Mouse (Mus musculus) midbrain, embryonic 13.5 days (tissue): ENCODE results near the gene Nfe2l3. TPM values are rescaled to one million over a fixed set of nuclear protein-coding genes. Genes with fewer than 3 reads are reported as not detected.
A peak's percentile ranks its signal among the peaks of the same experiment; 100 is the strongest.
"Not testable (repeated sequence)": the region's sequence is repeated elsewhere in the genome, so short reads cannot be mapped to it uniquely, and the experiment has no call there.

Source experiments
- ATAC-seq: fragments of 200-750 bp; cut with Nextera tagmentation; 2 replicates; pipeline ENCODE4 v1.8.0; 2017; ENCODE audit warnings: mild to moderate bottlenecking, moderate TSS enrichment, moderate library complexity
- H3K27ac ChIP-seq: fragments of 300-500 bp; sonication (generic); 2 replicates; pipeline ENCODE4 v1.5.1; 2015; ENCODE audit warnings: inconsistent platforms, mild to moderate bottlenecking, moderate library complexity
- H3K27me3 ChIP-seq: fragments of 300-500 bp; sonication (generic); 2 replicates; pipeline ENCODE4 v1.6.1; 2015; ENCODE audit warnings: mild to moderate bottlenecking, inconsistent platforms
- H3K36me3 ChIP-seq: fragments of 300-500 bp; sonication (generic); 2 replicates; pipeline ENCODE4 v1.6.1; 2015; ENCODE audit warnings: mild to moderate bottlenecking, inconsistent platforms
- H3K4me1 ChIP-seq: fragments of 300-500 bp; sonication (generic); replicated peaks from 2 replicates; pipeline ENCODE4 v1.6.1; 2015; ENCODE audit warnings: inconsistent platforms
- H3K4me2 ChIP-seq: fragments of 300-500 bp; sonication (generic); replicated peaks from 2 replicates; pipeline ENCODE4 v1.6.1; 2015; ENCODE audit warnings: moderate library complexity, mild to moderate bottlenecking, inconsistent platforms
- H3K4me3 ChIP-seq: fragments of 300-500 bp; sonication (generic); replicated peaks from 2 replicates; pipeline ENCODE4 v1.5.1; 2015; ENCODE audit warnings: mild to moderate bottlenecking, inconsistent platforms
- H3K9ac ChIP-seq: fragments of 300-500 bp; sonication (generic); replicated peaks from 2 replicates; pipeline ENCODE4 v1.6.1; 2015; ENCODE audit warnings: mild to moderate bottlenecking, inconsistent platforms
- H3K9me3 ChIP-seq: fragments of 300-500 bp; sonication (generic); 2 replicates; pipeline ENCODE4 v1.6.1; 2016; ENCODE audit warnings: mild to moderate bottlenecking, inconsistent platforms
- WGBS: fragments of 180-500 bp; shearing (Covaris S2); methylation state at CpG from one replicate; pipeline ENCODE4 v1.1.7; 2015; 5-methylcytosine and 5-hydroxymethylcytosine counted together
- polyA plus RNA-seq: library from polyadenylated mRNA; unstranded; fragments of >200 nt; fragmentation: Nextera tagmentation; extraction: Ambion mirVana; gene quantifications from 2 replicates; pipeline ENCODE4 v1.2.1, GENCODE M21; 2015

The Nfe2l3 gene
- polyA plus RNA-seq, 1 experiment from 2014 or later, result 6.4 TPM

DNA sequence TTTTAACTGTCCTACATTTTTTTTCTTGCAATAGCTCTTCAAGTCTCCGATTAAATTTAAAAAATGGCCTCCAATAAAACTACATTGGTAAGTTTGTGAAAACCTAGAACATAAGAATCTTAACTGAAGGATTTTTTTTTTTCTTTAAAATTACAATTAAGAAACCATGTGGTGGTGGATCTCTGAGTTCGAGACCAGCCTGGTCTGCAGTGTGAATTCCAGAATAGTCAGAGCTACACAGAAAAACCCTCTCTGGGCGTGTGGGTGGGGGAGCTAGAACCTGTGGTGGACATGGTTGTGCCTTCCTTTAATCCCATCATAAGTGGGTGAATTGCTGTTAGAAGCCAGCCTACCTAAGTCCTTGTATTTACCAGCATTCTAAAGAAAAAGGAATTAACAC, 39.3 kb downstream of the Nfe2l3 start:
- Histone ChIP-seq H3K4me1 (peaks cover 34% of the 10 kb centered on the region), H3K27ac (peak overlapping the region; percentile 60; the same call in 1 of the 2 replicates), H3K4me2 (peak overlapping the region; percentile 84), H3K27me3 (no peaks in the 10 kb centered on the region), H3K9ac (peak overlapping the region; percentile 99), H3K36me3 (peaks cover 37% of the 10 kb centered on the region), H3K4me3 (peak overlapping the region; percentile 90), H3K9me3 (no peaks in the 10 kb centered on the region)
- no peak for ATAC-seq
- 13% methylated on average over 3 of the region's 3 CpGs for WGBS

GRCm38 (mm10) chr6:51472213-51472612, 39.7 kb downstream of the Nfe2l3 start:
- H3K9me3 ChIP-seq, result no peaks in the 10 kb centered on the region
- no peak for ATAC-seq
- WGBS, result 37% methylated on average over 4 of the region's 4 CpGs
- peaks cover 30% of the 10 kb centered on the region for H3K4me1 ChIP-seq
- peaks cover 37% of the 10 kb centered on the region for H3K36me3 ChIP-seq
- H3K4me3 ChIP-seq, result peak overlapping the region; percentile 90
- H3K4me2 ChIP-seq, result peak overlapping the region; percentile 84
- H3K9ac ChIP-seq, result peak overlapping the region; percentile 99
- 0 out of 2 replicates have a peak overlapping the region, but pooled peaks have one; percentile 60 for H3K27ac ChIP-seq
- no peaks in the 10 kb centered on the region for H3K27me3 ChIP-seq

GRCm38 (mm10) chr6:51479136-51479731, 46.8 kb downstream of the Nfe2l3 start:
- peaks cover 5% of the 10 kb centered on the region; the same call in 1 of the 2 replicates for H3K4me1 ChIP-seq
- no peaks in the 10 kb centered on the region for H3K9me3 ChIP-seq
- no peak overlapping the region for H3K4me3 ChIP-seq
- H3K4me2 ChIP-seq, result no peak overlapping the region
- H3K9ac ChIP-seq, result no peak overlapping the region
- no peaks in the 10 kb centered on the region for H3K27me3 ChIP-seq
- WGBS, result 93% methylated on average over 4 of the region's 4 CpGs
- H3K36me3 ChIP-seq, result peaks cover 71% of the 10 kb centered on the region
- ATAC-seq, result no peak
- no peak overlapping the region for H3K27ac ChIP-seq

GRCm38 (mm10) chr6:51481548-51481947, 49.1 kb downstream of the Nfe2l3 start:
- no peak for ATAC-seq
- Histone ChIP-seq H3K27ac (no peak overlapping the region), H3K4me2 (no peak overlapping the region), H3K4me1 (no peaks in the 10 kb centered on the region), H3K27me3 (no peaks in the 10 kb centered on the region), H3K36me3 (peaks cover 59% of the 10 kb centered on the region), H3K4me3 (no peak overlapping the region), H3K9ac (no peak overlapping the region), H3K9me3 (no peaks in the 10 kb centered on the region)
- 94% methylated on average over 8 of the region's 8 CpGs for WGBS

GRCm38 (mm10) chr6:51483861-51484260, 51.4 kb downstream of the Nfe2l3 start:
- no peak overlapping the region for H3K4me3 ChIP-seq
- H3K36me3 ChIP-seq, result peaks cover 54% of the 10 kb centered on the region
- no peaks in the 10 kb centered on the region for H3K4me1 ChIP-seq
- H3K4me2 ChIP-seq, result no peak overlapping the region
- H3K27me3 ChIP-seq, result no peaks in the 10 kb centered on the region
- H3K9ac ChIP-seq, result no peak overlapping the region
- H3K9me3 ChIP-seq, result no peaks in the 10 kb centered on the region
- no peak for ATAC-seq
- 93% methylated on average over 3 of the region's 3 CpGs for WGBS
- no peak overlapping the region for H3K27ac ChIP-seq

- not testable (repeated sequence) for H3K9ac ChIP-seq, H3K9me3 ChIP-seq, H3K4me2 ChIP-seq, H3K4me3 ChIP-seq, H3K4me1 ChIP-seq, ATAC-seq, H3K27me3 ChIP-seq, H3K27ac ChIP-seq
- 90% methylated on average over 8 of the region's 8 CpGs for WGBS
- peaks cover 47% of the 10 kb centered on the region for H3K36me3 ChIP-seq
These were observed 52.1 kb downstream of the Nfe2l3 start for GRCm38 (mm10) chr6:51484556-51484955.

DNA sequence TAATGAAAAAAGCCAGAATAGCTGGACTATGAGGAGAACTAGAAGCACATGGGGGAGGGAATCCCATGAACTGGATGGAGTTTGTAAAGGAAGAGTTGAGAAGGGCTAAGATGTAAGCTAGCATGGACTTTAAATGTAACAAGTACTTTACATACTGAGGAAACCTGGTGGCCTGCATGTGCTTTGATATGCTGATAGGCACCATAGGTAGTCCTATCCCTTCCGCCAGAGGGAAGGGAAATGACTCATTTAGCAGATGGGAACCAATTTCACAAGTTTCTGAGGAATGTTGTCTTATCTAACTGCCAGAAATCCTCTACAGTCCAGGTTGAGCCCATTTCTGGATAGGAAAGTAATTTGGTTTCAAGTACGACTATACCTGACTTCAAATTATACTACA, 53.2 kb downstream of the Nfe2l3 start:
- ATAC-seq, result no peak
- WGBS, result 49% methylated on average over 2 of the region's 2 CpGs
- no peak overlapping the region for H3K4me3 ChIP-seq
- no peak overlapping the region for H3K4me2 ChIP-seq
- no peaks in the 10 kb centered on the region for H3K4me1 ChIP-seq
- no peak overlapping the region for H3K27ac ChIP-seq
- no peaks in the 10 kb centered on the region for H3K27me3 ChIP-seq
- no peaks in the 10 kb centered on the region for H3K9me3 ChIP-seq
- peaks cover 36% of the 10 kb centered on the region for H3K36me3 ChIP-seq
- no peak overlapping the region for H3K9ac ChIP-seq

- 79% methylated on average over 7 of the region's 7 CpGs for WGBS
- Histone ChIP-seq H3K4me2 (no peak overlapping the region), H3K9ac (no peak overlapping the region), H3K4me1 (no peaks in the 10 kb centered on the region), H3K36me3 (peaks cover 31% of the 10 kb centered on the region), H3K9me3 (no peaks in the 10 kb centered on the region), H3K27ac (no peak overlapping the region), H3K27me3 (no peaks in the 10 kb centered on the region), H3K4me3 (no peak overlapping the region)
- ATAC-seq, result no peak
These were observed 53.7 kb downstream of the Nfe2l3 start for GRCm38 (mm10) chr6:51486076-51486710.

GRCm38 (mm10) chr6:51486731-51487130, 54.3 kb downstream of the Nfe2l3 start:
- ATAC-seq, result no peak

GRCm38 (mm10) chr6:51489787-51490186, 57.3 kb downstream of the Nfe2l3 start:
- Histone ChIP-seq H3K9ac (no peak overlapping the region), H3K27ac (no peak overlapping the region), H3K4me2 (no peak overlapping the region), H3K27me3 (no peaks in the 10 kb centered on the region), H3K4me3 (no peak overlapping the region), H3K4me1 (no peaks in the 10 kb centered on the region), H3K9me3 (no peaks in the 10 kb centered on the region), H3K36me3 (0 out of 2 replicates have a peak, but pooled peaks cover 7% of the 10 kb centered on the region)
- 79% methylated on average over 2 of the region's 2 CpGs for WGBS
- ATAC-seq, result no peak

More at GRCm38 (mm10) chr6:51486731-51487130, 54.3 kb downstream of the Nfe2l3 start:
- Histone ChIP-seq H3K9me3 (no peaks in the 10 kb centered on the region), H3K4me1 (no peaks in the 10 kb centered on the region), H3K4me3 (no peak overlapping the region), H3K36me3 (peaks cover 25% of the 10 kb centered on the region), H3K4me2 (no peak overlapping the region), H3K9ac (no peak overlapping the region), H3K27ac (no peak overlapping the region), H3K27me3 (no peaks in the 10 kb centered on the region)
- WGBS, result 92% methylated on average over 5 of the region's 5 CpGs

- Histone ChIP-seq H3K27me3 (no peaks in the 10 kb centered on the region), H3K4me3 (no peak overlapping the region), H3K9ac (no peak overlapping the region), H3K36me3 (no peaks in the 10 kb centered on the region), H3K4me1 (no peaks in the 10 kb centered on the region), H3K4me2 (no peak overlapping the region), H3K27ac (no peak overlapping the region), H3K9me3 (no peaks in the 10 kb centered on the region)
- 80% methylated on average over 8 of the region's 8 CpGs for WGBS
- ATAC-seq, result no peak
These were observed 65.0 kb downstream of the Nfe2l3 start for GRCm38 (mm10) chr6:51497321-51498111.

DNA sequence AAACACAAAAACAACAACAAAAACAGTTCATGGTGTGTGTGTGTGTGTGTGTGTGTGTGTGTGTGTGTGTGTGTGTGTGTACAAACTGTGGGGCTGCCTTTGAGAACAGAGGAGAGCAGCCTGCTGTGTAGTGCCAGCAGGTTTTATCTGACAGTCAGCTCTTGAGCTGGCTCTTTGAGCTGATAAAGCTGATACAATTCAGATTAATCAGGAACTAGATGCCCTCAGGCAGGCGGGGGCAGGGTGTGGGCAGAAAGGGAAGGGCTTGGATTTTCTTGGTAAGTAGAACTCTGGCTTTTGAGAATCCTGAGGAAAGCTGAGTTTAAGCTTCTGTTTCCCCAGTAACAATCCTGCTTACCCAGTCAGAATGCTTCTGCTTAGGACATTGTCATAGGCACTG, 73.2 kb downstream of the Nfe2l3 start:
- 57% methylated on average over 1 of the region's 1 CpGs for WGBS
- no peak for ATAC-seq

More for the DNA sequence above, 73.2 kb downstream of the Nfe2l3 start:
- Histone ChIP-seq H3K4me1 (0 out of 2 replicates have a peak, but pooled peaks cover 8% of the 10 kb centered on the region), H3K27ac (no peak overlapping the region), H3K9me3 (no peaks in the 10 kb centered on the region), H3K36me3 (no peaks in the 10 kb centered on the region), H3K4me2 (no peak overlapping the region), H3K4me3 (no peak overlapping the region), H3K9ac (no peak overlapping the region), H3K27me3 (no peaks in the 10 kb centered on the region)
